Mouse (Mus musculus): ENCODE measurements around the gene Tmem45b.
A peak's percentile ranks its signal among the peaks of the same experiment; 100 is the strongest.

The Tmem45b gene

GRCm38 (mm10) chr9:31400441-31400840, 63.8 kb downstream of the Tmem45b start:
- DNase-seq (ENCODE audit: low spot score), result peak; percentile 68

GRCm38 (mm10) chr9:31387206-31387605, 77.1 kb downstream of the Tmem45b start:
- DNase-seq (ENCODE audit: low spot score), result no peak

- DNase-seq (ENCODE audit: low spot score), result peak; percentile 15
These were observed 77.7 kb downstream of the Tmem45b start for GRCm38 (mm10) chr9:31386368-31387180.

DNA sequence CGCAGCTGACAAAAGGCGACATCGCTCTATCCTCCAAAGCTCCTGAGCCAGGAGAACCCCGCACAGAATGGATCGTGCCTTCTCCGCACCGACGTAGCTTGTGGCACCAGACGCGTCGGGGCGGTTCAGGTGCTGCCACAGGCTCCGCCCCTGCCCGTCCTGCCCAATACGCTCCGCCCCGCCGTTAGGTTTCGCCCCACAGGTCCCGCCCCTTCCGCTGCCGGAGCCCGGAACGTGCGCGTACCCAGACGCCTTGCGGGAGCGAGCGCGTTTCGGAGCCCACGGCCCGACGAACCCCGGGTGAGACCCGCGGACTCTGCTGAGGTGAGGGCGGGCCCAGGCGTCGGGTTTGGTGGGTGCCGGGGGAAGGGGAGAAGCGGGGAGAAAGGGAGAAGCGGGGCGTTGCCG, 78.3 kb downstream of the Tmem45b start, which contains the start of gene Nfrkb:
Gene Nfrkb, plus strand, starts transcription at position 246 of the 408 bp plus-strand sequence.
- peak; percentile 95 for DNase-seq (ENCODE audit: low spot score)

DNA sequence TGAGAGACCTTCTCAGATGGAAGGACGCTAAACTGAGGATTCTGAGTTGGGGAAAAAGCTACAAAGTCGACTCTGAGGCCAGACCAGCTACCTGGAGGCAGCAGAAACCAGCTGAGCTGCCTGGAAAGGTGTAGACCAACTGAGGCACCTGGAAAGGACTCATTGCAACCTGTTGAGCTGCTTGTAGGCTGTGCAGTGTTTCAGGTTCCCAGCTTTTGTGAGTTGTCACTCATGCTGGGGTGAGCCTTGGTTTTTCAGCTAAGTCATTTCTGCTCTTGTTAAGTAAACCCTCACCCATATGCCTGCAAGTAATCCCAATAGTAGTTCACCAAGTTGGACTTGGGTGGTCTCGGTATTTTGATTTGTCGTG, 78.8 kb downstream of the Tmem45b start:
- no peak for DNase-seq (ENCODE audit: low spot score)

DNA sequence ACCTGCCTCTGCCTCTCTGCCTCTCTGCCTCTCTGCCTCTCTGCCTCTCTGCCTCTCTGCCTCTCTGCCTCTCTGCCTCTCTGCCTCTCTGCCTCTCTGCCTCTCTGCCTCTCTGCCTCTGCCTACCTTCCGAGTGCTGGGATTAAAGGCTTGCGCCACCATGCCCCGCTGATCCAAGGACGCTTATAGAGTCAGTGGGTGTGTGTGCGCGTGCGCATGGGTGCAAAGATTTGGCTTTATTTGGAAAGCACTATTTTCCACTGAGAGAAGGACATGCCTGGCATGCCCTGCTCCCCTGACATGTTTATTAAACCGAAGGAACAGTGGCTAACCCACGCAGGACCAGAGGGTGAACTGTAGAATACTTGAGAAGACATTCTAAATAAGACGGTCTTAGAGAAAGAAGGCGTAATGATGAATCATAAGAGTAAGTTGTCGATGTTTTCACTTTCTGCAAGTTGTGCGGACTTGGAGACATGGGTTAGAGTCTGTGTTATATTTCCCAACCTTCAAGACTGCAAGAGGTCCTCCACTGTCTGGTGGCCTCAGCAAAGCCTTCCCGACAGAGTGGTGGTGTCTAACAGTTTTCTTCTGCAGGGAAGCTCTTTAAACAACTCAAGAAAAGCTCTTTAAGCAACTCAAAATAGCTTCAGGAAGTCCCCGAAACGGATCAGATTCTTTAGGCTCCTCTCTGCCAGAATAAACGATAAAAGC, 79.3 kb downstream of the Tmem45b start:
- no peak for DNase-seq (ENCODE audit: low spot score)

DNA sequence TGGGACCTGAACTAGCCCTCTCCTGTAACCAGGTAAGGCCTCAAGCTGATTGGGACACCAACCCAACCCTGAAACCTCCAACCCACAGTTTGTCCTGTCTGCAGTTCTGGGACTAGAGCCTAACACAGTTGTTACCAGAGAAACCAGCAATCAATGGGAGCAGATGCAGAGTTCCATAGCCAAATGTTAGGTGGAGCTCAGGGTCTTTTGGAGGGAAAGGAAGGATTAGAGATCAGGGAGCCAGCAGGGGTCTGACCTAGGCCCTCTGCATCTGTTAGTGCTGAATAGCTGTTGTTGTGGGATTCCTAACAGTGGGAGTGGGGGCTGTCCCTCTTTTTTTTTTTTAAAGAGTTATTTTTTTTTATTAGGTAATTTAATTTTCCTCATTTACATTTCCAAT, 87.6 kb downstream of the Tmem45b start:
- no peak for DNase-seq (ENCODE audit: low spot score)

All from layer of hippocampus, adult 11-12 months (tissue).